12 mouse cellular contexts compared by ENCODE assay signal in genomic region chr5:125170107-125170842, GRCm38 (mm10). TPM values are rescaled to one million over a fixed set of nuclear protein-coding genes. Genes with fewer than 3 reads are reported as not detected.
DNase-seq lines count a peak whose midpoint lies in the region; ATAC-seq lines count a peak whose summit lies in the region.
"Had no signal": no experiment of that assay in that cellular context is flagged by ENCODE, and none has a peak within 500 bp of the region (broad histone marks: within the 10 kb centered on the region; RNA-seq: fewer than 3 reads in every experiment).

No protein-coding gene starts in this region.

- no peak overlapping the region for H3K4me2 ChIP-seq in heart, embryonic 11.5 days
- no peak overlapping the region for H3K4me2 ChIP-seq in neural tube, embryonic 13.5 days
- H3K4me2 ChIP-seq in forebrain, embryonic 15.5 days (replicated peaks), result no peak overlapping the region

- H3K36me3 ChIP-seq in heart, embryonic 11.5 days (ENCODE audit: control insufficient read depth, insufficient read depth, low read length), result no peaks in the 10 kb centered on the region
- no peaks in the 10 kb centered on the region for H3K36me3 ChIP-seq in neural tube, embryonic 13.5 days
- no peaks in the 10 kb centered on the region for H3K36me3 ChIP-seq in forebrain, embryonic 15.5 days

- H3K4me1 ChIP-seq in heart, embryonic 11.5 days (ENCODE audit: control insufficient read depth, insufficient read depth, low read length), result peaks cover 84% of the 10 kb centered on the region
- H3K4me1 ChIP-seq in neural tube, embryonic 13.5 days (replicated peaks), result peaks cover 98% of the 10 kb centered on the region
- H3K4me1 ChIP-seq in forebrain, embryonic 15.5 days, result peaks cover 85% of the 10 kb centered on the region

- 0 out of 2 replicates have a peak overlapping the region, but pooled peaks have one; percentile 8 for H3K9ac ChIP-seq in heart, embryonic 11.5 days (ENCODE audit: low read depth, low read length)
- H3K9ac ChIP-seq in neural tube, embryonic 13.5 days, result 0 out of 2 replicates have a peak overlapping the region, but pooled peaks have one; percentile 52
- H3K9ac ChIP-seq in forebrain, embryonic 15.5 days (replicated peaks), result no peak overlapping the region

- DNase-seq in heart, postnatal 25 days (ENCODE audit: low spot score), result no peak
- DNase-seq in neural tube, embryonic 10.5 days (ENCODE audit: extremely low spot score, low spot score), result no peak
- DNase-seq in thymus, postnatal 4 days, result no peak
- DNase-seq: gastrocnemius, postnatal 25 days; kidney, adult 18-20 months; right cerebral cortex, postnatal 25 days had no signal

- H3K27ac ChIP-seq in heart, embryonic 11.5 days (ENCODE audit: low read depth, low read length), result no peak overlapping the region
- peak overlapping the region; percentile 78 for H3K27ac ChIP-seq in neural tube, embryonic 13.5 days (replicated peaks)
- H3K27ac ChIP-seq in forebrain, embryonic 15.5 days (replicated peaks), result peak overlapping the region; percentile 85

- 75% methylated on average over 11 of the region's 11 CpGs for WGBS in heart, embryonic 11.5 days (ENCODE audit: insufficient replicate concordance)
- whole genome bisulfite sequencing in neural tube, embryonic 13.5 days, result 65% methylated on average over 11 of the region's 11 CpGs
- 67% methylated on average over 11 of the region's 11 CpGs for WGBS in forebrain, embryonic 15.5 days

- H3K9me3 ChIP-seq in heart, embryonic 11.5 days (replicated peaks; ENCODE audit: control insufficient read depth, low read length), result no peaks in the 10 kb centered on the region
- no peaks in the 10 kb centered on the region for H3K9me3 ChIP-seq in neural tube, embryonic 13.5 days
- no peaks in the 10 kb centered on the region for H3K9me3 ChIP-seq in forebrain, embryonic 15.5 days

- ATAC-seq in heart, embryonic 11.5 days (replicated peaks; ENCODE audit: insufficient number of reproducible peaks, low FRiP score, low TSS enrichment), result no peak
- no peak for ATAC-seq in neural tube, embryonic 13.5 days (ENCODE audit: low read depth)
- no peak for ATAC-seq in forebrain, embryonic 15.5 days (replicated peaks)
- ATAC-seq in CD4-positive, CD25-positive, alpha-beta regulatory T cell, adult 4 months, result no peak

- H3K27me3 ChIP-seq in heart, embryonic 11.5 days (ENCODE audit: control insufficient read depth, insufficient read depth, low read length), result no peaks in the 10 kb centered on the region
- H3K27me3 ChIP-seq in neural tube, embryonic 13.5 days, result no peaks in the 10 kb centered on the region
- no peaks in the 10 kb centered on the region for H3K27me3 ChIP-seq in forebrain, embryonic 15.5 days

- H3K4me3 ChIP-seq in heart, embryonic 11.5 days (ENCODE audit: low read depth, low read length), result no peak overlapping the region
- no peak overlapping the region for H3K4me3 ChIP-seq in neural tube, embryonic 13.5 days
- H3K4me3 ChIP-seq in forebrain, embryonic 15.5 days, result no peak overlapping the region
- H3K4me3 ChIP-seq: erythroblast, embryonic 14.5 days; layer of hippocampus, adult 2 months had no signal

- intact Hi-C loops in heart, postnatal 25 days (cut with DNase I), result loop anchor here (10.0 kb wide), 1 partner anchor 45 kb away; no protein-coding TSS in a partner anchor

RNA-seq across cellular contexts. Expression of gene Ncor2, which starts 8.7 kb away (rescaled TPM):
- polyA plus RNA-seq in heart, embryonic 11.5 days (2014; fragmentation: Nextera tagmentation; extraction: Ambion mirVana), result 14.3 and 18.8 TPM in 2 replicates
- total RNA-seq in heart, postnatal 25 days (2021), result 10 to 100 TPM; 67.8 to 89.5 TPM
- polyA plus RNA-seq in neural tube, embryonic 13.5 days (2015; fragmentation: Nextera tagmentation; extraction: Ambion mirVana), result 29.2 and 30.4 TPM in 2 replicates
- 30.2 and 31.6 TPM in 2 replicates for polyA plus RNA-seq in forebrain, embryonic 15.5 days (2015; fragmentation: Nextera tagmentation; extraction: Ambion mirVana)
- polyA plus RNA-seq in CD4-positive, CD25-positive, alpha-beta regulatory T cell, adult 4 months (2017; shearing (Covaris generic)), result 1 to 10 TPM; 4.0 to 6.1 TPM
